Mouse (Mus musculus) thymus, adult 18-20 months (tissue): Measurements from ENCODE around the gene C1ql1.

ENCODE experiments used
- DNase-seq, 2 experiments: peaks; one replicate each; pipeline ENCODE4 v3.0.0; 2022; ENCODE audit warnings: mixed read lengths in 2 of 2

Gene C1ql1

DNA sequence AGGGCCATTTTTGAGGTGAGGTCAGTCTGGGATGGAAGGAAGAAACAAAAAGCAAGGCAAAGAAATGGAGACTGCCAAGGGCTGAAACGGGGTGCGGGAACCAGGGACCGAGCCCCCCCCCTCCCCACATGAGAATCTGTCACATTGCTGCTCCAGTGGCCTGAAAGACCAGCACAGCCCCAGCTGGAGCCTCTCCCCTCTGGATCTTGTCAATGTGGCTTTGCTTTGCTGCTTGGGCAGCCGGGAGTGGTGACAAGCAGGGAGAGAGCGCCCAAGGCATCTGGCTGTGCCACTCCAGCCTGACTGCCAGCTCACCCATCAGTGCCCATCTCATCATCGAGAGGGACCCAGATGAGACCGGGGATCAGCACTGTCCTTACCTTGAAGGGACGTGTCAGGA, 11.2 kb upstream of the C1ql1 start:
- DNase-seq, result no peak

DNA sequence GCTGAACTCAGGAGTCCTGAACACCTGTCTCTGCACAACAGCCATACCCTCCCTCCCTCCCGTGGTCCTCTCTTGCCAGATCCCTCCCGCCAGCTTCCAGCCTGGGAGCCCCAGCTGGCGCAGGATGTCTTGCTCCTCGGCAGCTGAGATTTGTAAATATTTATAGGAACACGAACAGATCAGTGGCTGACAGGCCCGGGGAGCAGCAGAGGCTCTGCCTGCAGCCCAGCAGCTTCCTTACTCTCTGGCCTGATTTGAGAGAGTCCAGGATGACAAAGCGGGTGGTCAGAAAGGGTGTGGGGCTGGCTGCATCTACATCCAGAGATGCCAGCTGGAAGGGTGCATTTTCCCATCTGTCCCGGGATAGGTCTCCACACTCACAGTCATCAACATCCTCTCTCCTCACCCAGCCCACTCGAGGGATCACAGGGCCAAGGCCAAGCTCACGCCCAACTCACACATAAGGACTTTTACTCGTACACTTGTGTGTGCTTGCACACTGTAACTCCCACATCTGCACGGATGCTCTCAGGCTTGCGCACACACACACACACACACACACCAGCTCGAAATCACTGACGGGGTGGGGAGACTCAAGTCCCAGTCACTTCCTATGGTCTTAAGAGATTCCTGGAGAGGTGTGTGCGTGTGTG, 10.6 kb upstream of the C1ql1 start:
- DNase-seq, result no peak

DNA sequence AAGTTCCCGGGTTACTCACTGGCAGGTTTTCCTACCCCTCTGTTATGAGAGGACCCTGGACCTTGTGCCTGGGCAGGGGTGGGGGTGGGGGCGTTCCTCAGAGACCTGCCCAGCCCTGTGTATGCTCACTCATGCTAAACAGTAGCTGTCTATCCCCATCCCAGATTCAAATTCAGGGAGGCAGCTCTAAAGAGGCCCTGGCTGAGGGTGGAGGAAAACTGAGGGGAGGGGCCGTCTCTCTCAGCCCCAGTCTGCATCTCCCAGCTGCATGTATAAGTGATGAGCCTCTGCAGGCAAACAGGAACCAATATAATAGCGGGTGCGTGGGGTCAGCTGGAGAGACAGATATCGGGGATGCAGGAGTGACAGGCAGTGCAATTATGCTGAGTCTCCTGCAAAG, 6.4 kb upstream of the C1ql1 start:
- DNase-seq, result no peak

DNA sequence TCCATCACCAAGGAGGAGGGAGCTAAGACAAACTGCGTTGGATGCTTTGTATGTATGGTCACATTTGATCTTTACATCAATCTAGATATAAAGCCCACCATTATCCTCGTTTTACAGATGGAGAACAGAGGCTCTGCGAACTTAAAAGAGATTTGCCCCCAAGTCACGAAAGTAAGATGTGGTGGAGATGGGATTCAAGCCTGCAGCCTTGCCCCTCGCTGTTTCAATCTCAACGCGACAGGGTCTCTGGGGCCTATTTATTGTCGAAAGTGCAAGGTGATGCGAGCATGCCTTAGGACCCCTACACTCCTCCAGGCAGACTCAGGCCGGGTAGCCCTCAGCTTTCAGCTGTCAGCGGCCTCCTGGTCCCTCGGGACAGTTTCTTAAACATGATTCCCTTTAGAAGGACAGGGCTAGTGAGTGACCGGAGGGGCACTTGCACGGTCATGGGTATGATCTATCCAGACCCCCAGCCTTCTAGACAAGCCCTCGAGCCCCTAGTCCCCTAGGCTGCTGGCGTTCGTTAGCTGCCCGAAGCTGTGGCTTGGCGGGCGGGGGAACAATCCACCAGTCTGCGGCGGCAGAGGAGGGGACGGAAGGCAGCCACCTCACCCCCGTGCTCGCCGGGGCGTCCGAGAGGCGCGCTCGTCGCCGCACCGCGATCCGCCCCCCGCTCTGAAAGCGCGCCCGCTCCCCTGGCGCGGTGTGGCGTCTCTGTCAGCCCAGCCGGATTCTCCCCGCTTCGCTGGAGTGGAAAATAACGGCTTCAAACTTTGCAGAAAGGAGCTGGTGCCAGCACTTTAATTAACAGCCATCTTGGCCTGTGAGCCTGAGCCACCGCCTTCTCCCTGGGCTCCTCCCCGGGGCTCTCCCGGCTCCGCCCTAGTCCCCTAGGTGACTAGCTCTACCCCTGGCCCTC, 1.8 kb upstream of the C1ql1 start:
- DNase-seq, result no peak

DNA sequence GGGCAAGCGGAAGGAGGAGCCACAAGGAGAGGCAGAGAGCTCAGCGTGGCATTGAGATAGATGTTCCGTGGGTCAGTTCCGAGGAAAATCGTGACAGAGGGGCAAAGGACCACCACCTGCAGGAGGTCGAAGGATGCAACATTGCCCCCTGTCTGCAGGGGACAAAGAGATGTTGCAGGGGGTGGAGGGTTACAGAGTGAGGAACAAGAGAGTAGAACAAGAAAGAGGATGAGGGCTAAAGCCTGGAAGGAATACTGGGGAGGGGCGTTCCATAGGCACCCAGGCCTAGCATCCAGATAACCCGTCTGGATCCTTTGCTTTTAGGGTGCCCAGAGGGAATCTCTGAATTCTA, 480 bp upstream of the C1ql1 start:
- peak in 1 of 2 experiments; percentile 22 for DNase-seq

DNA sequence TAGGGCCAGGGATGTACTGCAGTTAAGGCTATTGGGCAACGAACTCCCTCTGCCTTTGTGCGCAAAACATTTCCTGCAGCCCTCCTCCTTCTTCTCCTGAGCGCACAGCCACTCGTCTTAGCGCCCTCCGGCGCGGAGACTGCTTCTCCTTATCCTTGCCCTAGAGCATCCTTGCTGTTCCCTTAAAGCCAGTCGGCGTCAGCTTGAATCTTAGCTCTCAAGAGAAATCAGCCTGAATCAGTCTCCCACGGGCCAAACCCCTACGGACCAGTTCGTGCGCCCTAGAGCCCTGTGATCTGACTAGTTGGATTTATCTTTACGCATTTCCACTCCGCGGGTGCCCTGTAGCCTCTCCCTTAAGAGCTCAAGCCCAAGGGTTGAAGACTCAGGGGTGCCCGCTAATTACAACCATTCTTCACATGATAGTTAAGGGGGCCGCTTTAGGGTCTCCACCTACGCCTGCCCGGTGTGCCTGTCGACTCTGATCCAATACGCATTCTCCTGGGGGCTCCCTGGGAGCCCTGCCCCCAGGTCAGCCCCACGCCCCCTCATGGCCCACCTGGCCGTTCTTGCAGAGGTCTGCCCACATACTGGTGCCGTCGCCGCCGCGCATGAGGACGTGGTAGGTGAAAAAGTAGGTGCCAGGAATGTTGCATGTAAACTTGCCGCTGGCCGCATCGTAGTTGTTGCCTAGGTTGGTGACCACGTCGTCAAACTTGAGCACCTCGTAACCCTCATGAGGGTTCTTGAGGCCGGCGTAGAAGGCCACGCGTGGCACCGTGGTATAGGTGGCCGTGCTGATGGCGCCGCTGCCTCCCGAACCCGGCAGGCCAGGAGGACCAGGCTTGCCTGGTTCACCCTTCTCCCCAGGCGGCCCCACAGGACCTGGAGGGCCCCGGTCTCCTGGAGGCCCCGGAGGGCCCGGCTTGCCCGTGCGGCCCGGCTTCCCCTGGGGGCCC, 903 bp downstream of the C1ql1 start:
- DNase-seq, result no peak

DNA sequence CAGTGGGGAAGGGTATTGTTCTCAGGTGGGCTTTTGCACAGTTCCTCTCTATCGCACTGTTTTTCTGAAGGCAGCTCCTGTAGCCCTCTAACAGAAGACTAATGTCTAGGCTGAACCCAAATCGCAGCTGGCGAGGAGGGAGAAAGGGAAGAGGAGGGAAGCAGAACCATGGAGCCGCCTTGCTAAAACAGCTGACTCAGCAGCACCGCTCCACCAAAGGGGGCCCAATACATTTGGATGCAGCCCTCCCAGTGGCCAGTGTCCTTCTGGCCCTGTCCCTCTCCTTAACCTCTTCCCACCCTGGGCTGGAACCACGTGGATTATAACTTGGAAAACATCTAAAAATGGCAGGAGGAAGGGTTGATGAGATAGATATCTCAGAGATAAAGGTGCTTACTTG, 5.3 kb downstream of the C1ql1 start:
- DNase-seq, result no peak

DNA sequence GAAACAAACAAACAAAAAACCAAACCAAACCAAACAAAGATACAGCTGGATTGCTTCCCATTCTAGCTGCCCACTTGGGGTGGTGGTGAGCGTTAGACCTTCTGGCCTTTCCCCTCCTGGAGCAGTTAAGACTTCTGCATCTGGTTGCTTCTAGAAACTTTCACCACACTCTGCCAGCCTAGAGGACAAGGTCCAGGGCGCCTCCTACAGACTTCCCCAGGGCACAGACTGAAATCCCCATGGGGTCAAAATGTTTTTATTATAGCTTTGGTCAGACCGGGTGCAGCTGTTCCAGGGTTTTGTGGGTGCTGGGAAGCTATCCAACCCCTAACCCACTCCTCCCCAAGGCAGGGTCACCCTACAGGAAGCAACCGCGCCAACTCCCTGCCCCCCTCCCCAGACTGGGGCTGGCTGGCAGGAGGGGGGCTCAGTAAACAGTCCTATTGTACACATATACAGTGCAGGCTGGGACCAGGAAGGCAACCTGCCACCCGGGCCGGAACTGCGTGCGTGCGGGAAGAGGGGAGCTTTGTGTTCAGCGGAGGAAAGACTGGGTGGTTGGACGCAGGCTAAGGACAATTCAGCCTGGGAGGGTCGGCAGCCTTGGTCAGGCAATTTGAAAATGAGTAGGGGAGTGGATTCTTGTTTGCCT, 7.3 kb downstream of the C1ql1 start:
- DNase-seq, result no peak

DNA sequence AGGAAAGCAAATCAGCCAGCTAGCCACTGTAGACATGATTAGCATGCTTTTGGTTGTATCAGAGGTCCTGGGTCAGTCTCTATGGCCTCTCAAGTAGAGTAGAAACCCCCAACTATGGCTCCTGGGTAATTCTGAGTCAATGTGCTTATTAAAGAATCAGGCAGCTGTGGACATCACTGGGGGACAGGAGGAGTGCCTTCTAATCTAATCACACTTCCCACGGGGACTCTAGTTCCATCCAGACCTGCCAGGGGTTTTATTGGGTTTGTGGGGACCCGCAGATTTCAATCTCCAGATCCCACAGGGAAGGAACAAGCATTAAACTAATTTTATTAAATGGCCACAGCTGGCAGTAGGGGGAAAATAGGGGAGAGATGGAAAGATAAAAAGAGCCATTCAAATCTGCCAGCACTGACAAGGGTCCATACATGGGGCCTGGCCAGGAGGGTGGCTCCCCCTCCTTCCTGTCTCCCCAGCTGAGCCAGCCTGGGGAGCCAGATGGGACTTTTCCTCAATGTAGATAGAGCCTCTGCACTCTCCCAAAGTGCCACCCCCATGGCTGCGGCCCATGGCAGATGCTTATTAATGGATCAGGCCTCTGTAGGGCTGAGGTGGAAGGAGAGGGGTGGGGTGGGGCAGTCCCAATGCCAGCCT, 8.8 kb downstream of the C1ql1 start:
- no peak for DNase-seq

DNA sequence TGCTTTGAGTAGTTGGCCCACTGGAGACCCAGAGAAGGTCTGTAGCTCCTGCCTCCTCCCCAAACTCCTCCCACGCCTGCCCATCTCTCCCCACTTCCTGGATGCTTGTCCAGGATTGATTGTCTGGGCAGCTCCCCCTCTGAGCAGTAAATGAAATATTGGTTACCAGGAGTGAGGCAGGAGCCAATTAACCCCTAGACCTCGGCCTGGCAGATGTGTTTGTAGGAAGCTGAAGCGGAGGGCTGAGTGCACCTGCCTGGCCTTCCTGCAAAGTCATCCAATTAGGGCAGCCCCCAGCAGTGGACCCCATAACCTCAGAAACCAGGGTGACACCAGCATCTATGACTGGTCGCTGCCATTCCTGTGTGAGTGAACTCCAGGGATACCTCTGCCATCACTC, 10.2 kb downstream of the C1ql1 start:
- DNase-seq, result no peak

DNA sequence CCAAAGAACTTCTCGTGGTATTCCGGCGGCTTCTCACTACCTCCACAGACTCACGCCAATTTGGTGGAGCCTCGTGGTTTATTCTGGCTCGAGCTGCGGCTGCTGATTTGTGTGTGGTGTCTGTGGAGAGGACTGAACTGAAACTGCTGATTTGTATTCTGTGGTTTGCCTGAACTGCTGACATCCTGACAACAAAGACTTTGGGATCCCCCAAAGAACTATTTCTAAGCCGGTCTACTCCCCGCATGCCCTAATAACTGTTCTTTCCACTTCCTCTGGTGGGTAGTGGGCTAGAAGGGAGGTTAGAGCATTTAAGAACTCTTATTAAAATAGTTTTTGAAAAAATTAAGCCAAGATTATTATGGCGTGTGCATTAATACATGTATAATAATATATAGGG, 15.8 kb downstream of the C1ql1 start:
- no peak for DNase-seq

DNA sequence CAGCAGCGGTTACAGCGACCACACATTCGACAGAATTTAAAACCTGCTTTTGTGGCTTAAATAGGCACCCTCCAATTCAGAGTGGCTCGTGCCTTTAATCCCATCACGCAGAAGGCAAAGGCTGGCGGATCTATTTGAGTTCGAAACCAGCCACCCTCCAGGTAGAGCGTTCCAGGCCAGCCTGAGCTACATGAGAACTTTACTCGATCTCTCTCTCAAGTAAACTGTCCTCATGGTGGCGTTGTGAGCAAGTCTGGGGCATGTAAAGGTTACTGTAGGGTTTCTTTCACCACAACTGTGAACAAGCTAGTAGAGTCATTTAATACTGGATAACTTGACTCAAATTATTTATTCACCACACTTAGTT, 21.2 kb downstream of the C1ql1 start:
- DNase-seq, result no peak

DNA sequence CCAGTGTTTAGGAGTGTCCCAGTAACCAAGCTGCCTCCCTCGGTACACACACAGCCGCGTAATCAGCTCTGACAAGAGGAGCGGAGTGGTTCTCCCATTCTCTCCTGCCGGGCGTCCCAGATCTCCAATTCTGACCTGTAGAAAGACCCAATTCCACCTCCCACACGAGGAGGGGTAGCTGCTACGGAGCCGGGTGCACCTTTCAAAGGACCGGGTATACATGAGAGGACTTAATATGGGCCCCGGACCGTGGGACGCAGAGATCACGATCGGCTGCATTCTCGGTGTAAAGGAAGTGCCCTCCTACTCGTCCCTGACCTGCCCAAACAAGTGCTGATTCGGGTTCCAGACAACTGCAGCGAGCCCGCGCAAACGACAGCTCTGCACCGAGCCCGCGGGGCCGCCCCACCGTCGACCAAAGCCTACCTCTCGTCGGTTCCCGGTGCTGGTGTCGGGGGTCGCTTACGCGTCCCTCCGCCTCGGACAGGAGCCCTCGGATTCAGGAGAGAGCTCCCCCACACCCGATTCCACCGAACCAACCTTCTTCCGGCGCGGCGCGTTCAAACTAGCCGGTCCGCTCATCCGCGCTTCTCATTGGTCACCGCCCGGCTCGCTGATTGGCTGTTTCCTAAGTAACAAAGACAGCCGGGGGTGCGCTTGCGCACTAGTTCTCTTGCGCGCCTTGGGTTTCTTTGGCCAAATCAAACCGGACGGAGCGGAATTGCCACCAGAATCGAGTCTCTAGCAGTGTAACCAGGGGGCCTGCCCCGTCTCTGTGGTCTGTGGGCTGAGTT, 21.7 kb downstream of the C1ql1 start, which contains the start of gene Kif18b:
Gene Kif18b, minus strand, starts transcription at position 568 of the 794 bp plus-strand sequence.
- peak; percentile 89 to 93 for DNase-seq

DNA sequence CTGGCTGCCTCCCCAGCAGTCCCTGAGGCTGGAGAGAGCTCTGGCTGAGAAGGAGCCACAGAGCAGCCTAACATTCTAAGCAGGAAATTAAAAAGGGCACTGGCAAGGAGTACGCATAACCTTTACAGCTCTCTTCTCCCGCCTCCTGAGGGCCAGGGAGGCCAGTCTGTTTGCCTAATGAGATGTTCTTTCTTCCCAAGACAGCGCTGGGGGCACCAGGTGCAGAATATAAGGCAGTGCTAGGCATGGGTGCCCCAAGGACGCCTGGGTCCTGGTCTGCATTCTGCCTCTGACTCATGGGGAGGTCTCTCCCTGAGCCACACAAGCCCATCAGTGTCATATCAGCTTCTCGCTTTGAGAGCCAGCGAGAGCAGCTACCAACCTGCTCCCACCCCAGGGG, 25.0 kb downstream of the C1ql1 start:
- no peak for DNase-seq

DNA sequence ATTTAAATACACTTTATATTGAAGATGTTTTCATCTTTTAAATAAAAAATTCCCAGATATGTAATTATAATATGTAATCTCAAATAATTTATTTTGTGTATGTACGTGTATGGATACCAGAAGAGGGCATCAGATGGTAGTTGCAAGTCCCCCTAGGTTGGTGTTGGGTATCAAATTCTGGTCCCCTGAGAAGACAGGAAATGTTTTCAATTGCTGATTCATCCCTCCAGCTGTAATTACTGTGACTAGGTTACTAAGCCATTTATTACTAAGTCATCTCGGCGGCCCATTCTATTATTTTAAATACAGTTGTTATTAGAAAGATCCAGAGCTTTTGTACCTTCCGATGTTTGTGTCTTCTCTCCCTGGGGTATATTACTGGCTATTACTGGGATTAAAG, 28.4 kb downstream of the C1ql1 start:
- DNase-seq, result no peak

DNA sequence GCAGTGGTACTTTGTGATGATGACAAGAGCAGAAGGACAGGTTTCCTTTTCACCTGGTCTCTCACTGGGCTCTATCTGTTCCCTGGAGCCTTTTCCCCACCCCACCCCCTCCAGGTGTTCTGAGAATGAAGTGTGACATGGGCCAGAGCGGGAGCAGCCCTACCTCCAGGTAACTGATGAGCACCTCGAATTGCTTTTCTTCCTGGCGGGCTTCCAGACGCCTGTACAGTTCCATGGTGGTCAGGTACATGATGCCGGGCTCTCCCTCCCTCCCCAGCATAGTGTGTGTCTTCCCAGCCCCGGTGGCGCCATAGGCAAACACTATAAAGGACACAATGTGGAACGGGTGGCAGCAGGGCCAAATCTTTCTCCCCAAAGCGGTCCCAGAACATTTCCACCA, 31.1 kb downstream of the C1ql1 start:
- DNase-seq, result no peak

DNA sequence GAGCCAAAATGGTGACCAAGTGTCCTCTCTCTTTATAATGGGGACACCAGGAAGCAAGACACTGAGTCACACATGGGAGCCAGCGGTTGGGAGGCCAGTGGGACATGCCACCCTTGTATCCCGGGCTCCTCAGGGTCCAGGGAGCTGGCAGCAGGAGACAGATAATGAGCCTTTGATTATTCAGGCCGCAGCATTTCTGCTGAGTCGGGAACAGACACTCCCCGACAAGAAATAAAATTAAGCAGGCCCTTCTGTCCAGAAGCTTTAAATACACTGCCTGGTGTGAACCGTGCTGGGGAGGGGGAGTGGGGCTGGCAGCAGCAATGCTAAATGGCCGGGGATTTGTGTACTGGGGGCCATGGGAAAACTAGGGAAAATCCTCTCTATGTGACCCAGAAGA, 35.1 kb downstream of the C1ql1 start:
- no peak for DNase-seq

DNA sequence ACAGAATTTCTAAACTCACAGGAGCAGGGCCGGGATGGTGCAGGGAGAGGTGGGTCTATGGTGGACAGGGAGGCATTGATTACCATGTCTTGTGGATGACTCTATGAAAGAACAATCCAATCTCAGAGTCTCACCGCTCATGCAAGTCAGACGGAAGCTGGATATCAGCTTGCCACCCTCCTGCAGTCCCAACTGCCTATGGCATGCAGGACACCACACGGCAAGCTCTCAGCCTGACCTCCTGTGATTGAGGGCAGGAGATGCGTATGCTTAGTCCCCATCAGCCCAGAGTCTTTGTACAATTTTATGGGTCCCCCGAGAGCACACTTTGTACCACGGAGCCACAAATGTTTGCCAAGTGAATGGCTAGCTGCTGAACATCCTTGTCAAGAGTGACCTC, 42.8 kb downstream of the C1ql1 start:
- no peak for DNase-seq

DNA sequence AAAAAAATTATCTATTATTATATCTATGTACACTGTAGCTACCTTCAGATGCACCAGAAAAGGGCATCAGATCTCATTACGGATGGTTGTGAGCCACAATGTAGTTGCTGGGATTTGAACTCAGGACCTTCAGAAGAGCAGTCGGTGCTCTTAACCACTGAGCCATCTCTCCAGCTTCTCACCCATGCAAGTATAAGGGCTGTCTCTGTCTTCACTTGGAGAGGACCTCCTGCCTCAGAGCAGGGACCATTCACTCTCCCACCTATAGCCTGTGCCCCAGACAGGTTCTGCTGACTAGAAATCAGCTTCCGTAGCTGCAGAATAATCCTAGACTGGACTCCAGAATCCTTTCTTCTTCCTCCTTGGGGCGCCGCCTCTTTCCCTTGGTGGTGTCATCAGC, 44.4 kb downstream of the C1ql1 start:
- no peak for DNase-seq

DNA sequence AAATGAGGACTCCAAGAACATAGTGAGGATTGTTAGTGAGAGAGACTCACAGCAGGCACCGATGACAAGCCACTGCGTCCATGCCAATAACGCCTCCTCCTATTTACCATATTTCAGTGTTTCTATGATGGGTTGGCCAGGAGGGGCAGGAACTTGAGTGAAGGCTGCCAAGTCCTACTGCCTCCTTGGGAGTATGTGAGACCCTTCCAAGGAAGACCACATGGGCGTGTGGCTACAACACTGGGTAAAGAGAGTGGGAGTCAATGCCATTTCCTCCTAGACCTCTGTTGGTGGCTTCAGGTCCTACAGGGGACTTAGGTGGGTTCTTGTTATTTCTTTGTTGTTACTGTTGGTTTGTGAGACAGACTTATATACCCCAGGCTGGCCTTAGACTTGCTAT, 45.3 kb downstream of the C1ql1 start:
- no peak for DNase-seq

DNA sequence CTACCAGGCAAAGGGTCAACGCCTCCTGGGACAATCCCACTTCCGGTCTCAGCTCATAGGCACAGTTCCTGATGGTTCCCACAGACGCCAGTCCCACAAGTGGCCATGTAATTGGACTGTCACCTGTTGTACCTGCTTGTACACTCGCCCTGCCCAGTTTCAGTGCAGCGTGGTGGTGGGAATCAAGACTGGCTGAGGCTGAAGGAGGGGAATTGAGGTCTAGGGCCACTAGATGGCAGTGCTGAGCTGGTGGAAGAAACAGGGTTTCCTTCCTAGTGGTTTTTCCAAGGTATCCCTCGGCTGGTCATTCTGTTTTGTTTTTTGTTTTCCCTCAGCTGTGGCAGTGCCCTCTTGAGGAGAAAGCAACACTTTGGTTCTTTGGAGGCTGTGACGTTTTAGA, 45.7 kb downstream of the C1ql1 start, which contains the start of gene Gfap:
Gene Gfap, minus strand, starts transcription at position 150 of the 400 bp plus-strand sequence.
- peak in 1 of 2 experiments; percentile 18 for DNase-seq
